Mouse (Mus musculus): ENCODE measurements at regions not wholly inside any gene's neighbourhood (a gene's known extent, or its start where the extent isn't known, plus 50 kb on each side); places are given as distances from the start of the nearest gene placed in this dataset.

- Histone ChIP-seq H3K9me3 (no peaks in the 10 kb centered on the region), H3K36me3 (no peaks in the 10 kb centered on the region), H3K4me1 (peaks cover 12% of the 10 kb centered on the region), H3K27ac (no peak overlapping the region), H3K4me3 (no peak overlapping the region), H3K27me3 (ENCODE audit: insufficient read depth, poor library complexity, severe bottlenecking) (no peaks in the 10 kb centered on the region; the same call in 1 of the 2 replicates)
- 53% methylated on average over 15 of the region's 15 CpGs for WGBS
- DNase-seq (ENCODE audit: low spot score), result no peak
These were observed 119.2 kb downstream of the Syk start for GRCm38 (mm10) chr13:52702201-52702611.

GRCm38 (mm10) chr13:52703401-52704164, 120.6 kb downstream of the Syk start:
- no peaks in the 10 kb centered on the region; the same call in 1 of the 2 replicates for H3K27me3 ChIP-seq (ENCODE audit: insufficient read depth, poor library complexity, severe bottlenecking)
- no peak overlapping the region for H3K4me3 ChIP-seq
- WGBS, result 51% methylated on average over 12 of the region's 12 CpGs
- peaks cover 12% of the 10 kb centered on the region for H3K4me1 ChIP-seq
- H3K27ac ChIP-seq, result no peak overlapping the region
- DNase-seq (ENCODE audit: low spot score), result no peak
- H3K36me3 ChIP-seq, result no peaks in the 10 kb centered on the region
- H3K9me3 ChIP-seq, result no peaks in the 10 kb centered on the region

GRCm38 (mm10) chr13:52704673-52705072, 121.7 kb downstream of the Syk start:
- H3K4me1 ChIP-seq, result peaks cover 12% of the 10 kb centered on the region
- peaks cover 5% of the 10 kb centered on the region; the same call in 1 of the 2 replicates for H3K27me3 ChIP-seq (ENCODE audit: insufficient read depth, poor library complexity, severe bottlenecking)
- H3K9me3 ChIP-seq, result no peaks in the 10 kb centered on the region
- WGBS, result 67% methylated on average over 3 of the region's 3 CpGs
- H3K27ac ChIP-seq, result no peak overlapping the region
- DNase-seq (ENCODE audit: low spot score), result no peak
- no peaks in the 10 kb centered on the region for H3K36me3 ChIP-seq
- H3K4me3 ChIP-seq, result no peak overlapping the region

GRCm38 (mm10) chr13:52709580-52709979, 126.6 kb downstream of the Syk start:
- WGBS, result 56% methylated on average over 5 of the region's 5 CpGs
- H3K27me3 ChIP-seq (ENCODE audit: insufficient read depth, poor library complexity, severe bottlenecking), result peaks cover 15% of the 10 kb centered on the region
- no peak overlapping the region for H3K4me3 ChIP-seq
- DNase-seq (ENCODE audit: low spot score), result no peak
- no peaks in the 10 kb centered on the region for H3K9me3 ChIP-seq
- 0 out of 2 replicates have a peak, but pooled peaks cover 5% of the 10 kb centered on the region for H3K4me1 ChIP-seq
- H3K27ac ChIP-seq, result no peak overlapping the region
- no peaks in the 10 kb centered on the region for H3K36me3 ChIP-seq

GRCm38 (mm10) chr13:52711713-52712369, 128.9 kb downstream of the Syk start:
- H3K27ac ChIP-seq, result no peak overlapping the region
- WGBS, result 37% methylated on average over 9 of the region's 9 CpGs

GRCm38 (mm10) chr13:52721463-52721862, 138.5 kb downstream of the Syk start:
- H3K27me3 ChIP-seq (ENCODE audit: insufficient read depth, poor library complexity, severe bottlenecking), result no peaks in the 10 kb centered on the region
- DNase-seq (ENCODE audit: low spot score), result no peak
- no peaks in the 10 kb centered on the region for H3K9me3 ChIP-seq
- H3K4me1 ChIP-seq, result peaks cover 3% of the 10 kb centered on the region; the same call in 1 of the 2 replicates
- 79% methylated on average over 6 of the region's 6 CpGs for WGBS
- no peaks in the 10 kb centered on the region for H3K36me3 ChIP-seq
- H3K27ac ChIP-seq, result no peak overlapping the region
- no peak overlapping the region for H3K4me3 ChIP-seq

More at GRCm38 (mm10) chr13:52711713-52712369, 128.9 kb downstream of the Syk start:
- peak; percentile 88 for DNase-seq (ENCODE audit: low spot score)
- H3K36me3 ChIP-seq, result no peaks in the 10 kb centered on the region
- no peaks in the 10 kb centered on the region for H3K9me3 ChIP-seq
- peaks cover 15% of the 10 kb centered on the region for H3K27me3 ChIP-seq (ENCODE audit: insufficient read depth, poor library complexity, severe bottlenecking)
- H3K4me1 ChIP-seq, result 0 out of 2 replicates have a peak, but pooled peaks cover 5% of the 10 kb centered on the region
- H3K4me3 ChIP-seq, result no peak overlapping the region

GRCm38 (mm10) chr13:52722718-52723117, 139.7 kb downstream of the Syk start:
- Histone ChIP-seq H3K4me3 (no peak overlapping the region), H3K9me3 (no peaks in the 10 kb centered on the region), H3K4me1 (peaks cover 3% of the 10 kb centered on the region; the same call in 1 of the 2 replicates), H3K27me3 (ENCODE audit: insufficient read depth, poor library complexity, severe bottlenecking) (no peaks in the 10 kb centered on the region), H3K27ac (no peak overlapping the region), H3K36me3 (no peaks in the 10 kb centered on the region)
- WGBS, result 53% methylated on average over 3 of the region's 3 CpGs
- no peak for DNase-seq (ENCODE audit: low spot score)

- peaks cover 10% of the 10 kb centered on the region for H3K4me1 ChIP-seq
- H3K4me3 ChIP-seq, result no peak overlapping the region
- 0 out of 2 replicates have a peak overlapping the region, but pooled peaks have one; percentile 30 for H3K27ac ChIP-seq
- no peak for DNase-seq (ENCODE audit: low spot score)
- 56% methylated on average over 10 of the region's 10 CpGs for WGBS
- H3K9me3 ChIP-seq, result no peaks in the 10 kb centered on the region
- H3K27me3 ChIP-seq (ENCODE audit: insufficient read depth, poor library complexity, severe bottlenecking), result no peaks in the 10 kb centered on the region
- H3K36me3 ChIP-seq, result no peaks in the 10 kb centered on the region
These were observed 143.1 kb downstream of the Syk start for GRCm38 (mm10) chr13:52726043-52726442.

- H3K27ac ChIP-seq, result no peak overlapping the region
- 76% methylated on average over 3 of the region's 3 CpGs for WGBS
- H3K4me3 ChIP-seq, result no peak overlapping the region
- H3K36me3 ChIP-seq, result no peaks in the 10 kb centered on the region
- DNase-seq (ENCODE audit: low spot score), result no peak
- no peaks in the 10 kb centered on the region for H3K9me3 ChIP-seq
- H3K4me1 ChIP-seq, result peaks cover 10% of the 10 kb centered on the region
- no peaks in the 10 kb centered on the region for H3K27me3 ChIP-seq (ENCODE audit: insufficient read depth, poor library complexity, severe bottlenecking)
These were observed 143.6 kb downstream of the Syk start for GRCm38 (mm10) chr13:52726525-52726924.

GRCm38 (mm10) chr13:52735453-52735933, 152.5 kb downstream of the Syk start:
- Histone ChIP-seq H3K4me3 (no peak overlapping the region), H3K27me3 (ENCODE audit: insufficient read depth, poor library complexity, severe bottlenecking) (peaks cover 6% of the 10 kb centered on the region), H3K4me1 (peaks cover 12% of the 10 kb centered on the region), H3K36me3 (no peaks in the 10 kb centered on the region), H3K27ac (no peak overlapping the region), H3K9me3 (no peaks in the 10 kb centered on the region)
- 88% methylated on average over 6 of the region's 6 CpGs for WGBS
- DNase-seq (ENCODE audit: low spot score), result no peak

GRCm38 (mm10) chr13:52735934-52736523, 153.1 kb downstream of the Syk start:
- H3K27ac ChIP-seq, result no peak overlapping the region
- WGBS, result 79% methylated on average over 19 of the region's 19 CpGs

GRCm38 (mm10) chr13:52738095-52738660, 155.2 kb downstream of the Syk start:
- no peak for DNase-seq (ENCODE audit: low spot score)
- 75% methylated on average over 9 of the region's 9 CpGs for WGBS
- Histone ChIP-seq H3K36me3 (no peaks in the 10 kb centered on the region), H3K4me1 (peaks cover 10% of the 10 kb centered on the region; the same call in 1 of the 2 replicates), H3K27me3 (ENCODE audit: insufficient read depth, poor library complexity, severe bottlenecking) (peaks cover 6% of the 10 kb centered on the region), H3K9me3 (no peaks in the 10 kb centered on the region), H3K4me3 (no peak overlapping the region), H3K27ac (no peak overlapping the region)

More at GRCm38 (mm10) chr13:52735934-52736523, 153.1 kb downstream of the Syk start:
- H3K4me3 ChIP-seq, result no peak overlapping the region
- DNase-seq (ENCODE audit: low spot score), result no peak
- H3K36me3 ChIP-seq, result no peaks in the 10 kb centered on the region
- no peaks in the 10 kb centered on the region for H3K9me3 ChIP-seq
- peaks cover 6% of the 10 kb centered on the region for H3K27me3 ChIP-seq (ENCODE audit: insufficient read depth, poor library complexity, severe bottlenecking)
- peaks cover 10% of the 10 kb centered on the region; the same call in 1 of the 2 replicates for H3K4me1 ChIP-seq
